Mouse (Mus musculus) frontal cortex, postnatal 14 days (tissue): ENCODE measurements around the gene V1ra8.
"Not testable (repeated sequence)": the region's sequence is repeated elsewhere in the genome, so short reads cannot be mapped to it uniquely, and the experiment has no call there.

Experiments
- DNase-seq, 2 experiments: peaks; one replicate each; pipeline ENCODE4 v3.0.0; 2022; ENCODE audit warnings: low spot score in 2 of 2

V1ra8 gene

DNA sequence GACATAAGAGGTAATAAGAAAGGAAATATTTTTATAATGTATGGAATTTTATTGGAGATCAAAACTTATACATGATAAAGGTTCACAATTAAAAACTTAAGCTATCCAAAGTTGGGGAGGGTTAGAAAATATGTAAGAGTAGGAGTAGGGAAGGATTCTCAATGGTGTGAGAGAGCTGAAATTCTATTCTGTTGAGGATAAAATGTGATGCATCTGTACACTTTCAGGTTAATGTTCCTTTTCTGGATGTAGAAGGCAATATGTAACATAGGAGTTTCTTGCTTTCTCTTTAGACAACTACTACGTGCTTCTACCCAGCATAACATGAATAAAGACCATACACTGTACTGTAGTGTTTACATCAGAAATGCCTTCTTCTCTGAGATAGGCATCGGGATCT lies at the start of gene V1ra8:
V1ra8 (plus strand) TSS at position 301 of the 400 bp plus-strand sequence.
- not testable (repeated sequence) for DNase-seq

DNA sequence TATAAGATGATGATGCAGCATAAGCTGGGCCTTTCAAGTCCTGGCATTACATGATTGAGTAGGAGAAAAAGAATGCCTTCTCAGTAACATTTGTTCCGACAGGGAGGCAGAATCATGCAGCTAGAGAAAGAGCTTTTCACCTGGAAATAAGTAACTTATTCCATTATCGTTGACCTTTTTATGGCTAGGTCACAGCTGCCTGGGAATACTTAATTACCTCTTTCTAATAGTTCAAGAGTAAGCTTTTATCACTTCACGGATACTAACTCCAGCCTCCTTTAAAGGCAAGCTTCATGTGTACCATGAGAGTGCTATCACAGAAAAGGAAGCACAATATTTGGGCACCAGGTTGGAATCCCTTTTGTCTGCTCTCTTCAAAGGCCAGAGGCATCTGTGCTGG lies 42.5 kb upstream of the V1ra8 start:
- no peak for DNase-seq

DNA sequence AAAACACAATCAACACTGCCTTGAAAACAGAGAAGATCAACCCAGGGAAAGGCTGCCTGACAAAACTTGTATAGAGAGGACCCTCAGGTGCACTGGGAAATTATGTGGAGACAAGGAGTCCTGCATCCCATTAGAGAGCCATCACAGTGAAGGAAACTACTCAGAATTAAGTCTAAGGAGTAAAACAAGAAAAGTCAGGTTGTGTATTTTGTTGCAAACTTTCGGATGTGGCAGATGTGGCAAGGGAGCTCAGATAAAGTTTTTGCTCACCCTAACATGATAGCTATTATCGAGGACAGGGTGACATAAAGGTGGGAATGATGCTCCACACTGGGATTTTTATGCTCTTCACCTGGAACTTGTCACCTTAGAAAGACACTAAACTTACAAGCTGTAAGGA lies 28.1 kb upstream of the V1ra8 start, which contains the start of gene Vmn1r52:
Vmn1r52 (plus strand) TSS at position 301 of the 400 bp plus-strand sequence.
- DNase-seq = no peak

DNA sequence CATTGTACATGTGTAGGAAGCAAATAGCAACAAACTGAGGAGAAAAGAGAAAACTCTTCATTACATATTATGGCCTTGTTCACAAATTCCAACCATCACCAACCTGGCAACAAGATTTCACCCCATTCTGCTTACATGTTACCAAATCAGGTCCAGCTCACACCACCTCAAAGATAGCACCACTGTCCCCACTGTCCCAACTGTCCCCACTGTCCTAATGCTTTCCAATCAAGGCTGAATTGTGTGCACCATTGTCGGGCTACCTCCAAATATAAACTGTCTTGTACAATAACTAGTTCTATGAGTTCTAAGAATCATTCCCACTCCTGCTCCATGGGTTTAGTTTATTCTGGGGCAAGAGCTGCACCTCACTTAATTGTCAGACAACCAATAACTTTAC lies 21.7 kb downstream of the V1ra8 start, which contains the start of gene Vmn1r53:
Vmn1r53 (minus strand) TSS at position 101 of the 400 bp plus-strand sequence.
- no peak for DNase-seq

DNA sequence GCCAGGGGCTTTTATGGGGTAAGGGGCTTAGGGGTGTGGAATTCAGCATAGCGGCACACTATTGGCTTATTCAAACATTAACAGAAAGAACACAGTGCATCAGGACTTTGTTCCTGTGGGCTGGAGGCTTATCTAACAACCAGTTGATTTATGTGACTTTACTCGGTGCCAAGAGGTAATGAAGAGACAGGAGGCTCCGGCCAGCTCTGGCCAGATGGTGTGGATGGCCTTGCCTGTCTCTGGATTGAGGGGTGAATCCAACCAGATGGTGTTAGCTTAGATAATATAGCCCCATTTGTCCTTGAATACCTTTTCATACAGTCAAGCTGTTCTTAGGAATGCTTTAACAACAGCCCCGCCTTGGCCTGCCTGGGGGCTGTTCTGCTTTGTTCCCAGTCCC lies 29.5 kb downstream of the V1ra8 start:
- DNase-seq = not testable (repeated sequence)

DNA sequence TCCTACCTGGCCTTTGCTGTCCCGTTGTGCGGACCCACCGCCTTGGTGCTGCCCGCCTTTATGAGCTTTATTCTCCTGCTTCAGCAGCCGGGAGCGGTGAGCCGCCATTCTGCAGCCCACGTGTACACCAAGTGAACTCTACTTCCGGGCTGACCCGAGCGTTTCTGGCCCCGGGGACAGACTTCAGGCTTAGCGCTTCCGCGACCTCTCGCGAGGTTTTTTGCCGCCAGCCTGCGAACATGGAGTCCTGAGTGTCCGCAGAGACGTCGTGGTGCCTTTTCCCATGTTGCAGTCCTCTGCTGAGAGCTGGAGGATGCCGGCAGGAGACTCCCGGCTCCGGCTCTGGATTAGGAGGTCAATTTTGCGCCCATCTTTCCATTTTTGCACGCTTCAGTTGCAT lies 30.1 kb downstream of the V1ra8 start:
- no peak for DNase-seq

DNA sequence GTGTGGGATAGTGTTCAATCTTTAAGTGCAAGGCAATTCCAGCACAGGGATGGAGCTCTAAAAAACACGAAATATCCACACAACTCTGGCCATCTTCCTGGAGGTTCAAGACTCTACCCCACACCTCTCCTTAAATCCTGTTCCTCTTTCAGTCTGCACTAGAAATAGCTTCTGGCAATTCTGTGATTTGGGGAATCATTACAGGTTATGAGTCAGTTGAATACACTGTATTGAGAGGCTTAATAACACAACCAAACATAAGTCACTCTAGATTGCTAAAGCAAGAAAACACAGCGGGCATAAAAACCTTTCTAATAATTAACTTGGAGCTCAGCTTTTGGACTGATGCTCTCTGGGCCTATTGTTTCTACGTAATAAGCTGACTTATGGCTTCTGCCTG lies 41.4 kb downstream of the V1ra8 start:
- no peak for DNase-seq

DNA sequence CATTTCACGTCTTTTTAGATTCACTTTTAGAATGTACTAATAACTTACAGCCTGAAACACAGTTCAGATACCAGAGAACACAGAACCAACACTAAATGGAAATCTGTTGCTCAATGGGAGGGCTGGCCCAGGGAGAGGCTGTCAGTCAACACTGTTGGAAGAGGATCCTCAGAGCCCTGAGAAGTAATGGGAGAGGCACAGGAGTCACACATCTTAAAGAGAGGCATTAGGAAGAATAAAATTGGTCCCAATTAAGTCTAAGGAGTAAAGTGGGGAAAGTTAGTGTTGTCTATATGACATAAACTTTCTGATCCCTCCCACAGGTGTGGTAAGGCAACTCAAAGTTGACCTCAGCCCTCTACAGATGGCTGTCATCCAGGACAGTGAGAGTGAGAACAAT lies 43.4 kb downstream of the V1ra8 start, which contains the start of gene Vmn1r54:
Vmn1r54 (plus strand) TSS at position 301 of the 400 bp plus-strand sequence.
- DNase-seq = no peak
